Mouse (Mus musculus) bone marrow macrophage, adult 2 months (primary cell): ENCODE results near the gene Ccdc85c.

Experiments used
- CTCF ChIP-seq: IDR thresholded peaks from 2 replicates; pipeline ENCODE4 v1.5.1; 2012; ENCODE audit warnings: low read depth, mild to moderate bottlenecking, low read length, moderate library complexity
- POLR2A ChIP-seq: IDR thresholded peaks from 2 replicates; pipeline ENCODE4 v1.6.1; 2012; ENCODE audit warnings: mild to moderate bottlenecking, low read depth, low read length, borderline replicate concordance

DNA sequence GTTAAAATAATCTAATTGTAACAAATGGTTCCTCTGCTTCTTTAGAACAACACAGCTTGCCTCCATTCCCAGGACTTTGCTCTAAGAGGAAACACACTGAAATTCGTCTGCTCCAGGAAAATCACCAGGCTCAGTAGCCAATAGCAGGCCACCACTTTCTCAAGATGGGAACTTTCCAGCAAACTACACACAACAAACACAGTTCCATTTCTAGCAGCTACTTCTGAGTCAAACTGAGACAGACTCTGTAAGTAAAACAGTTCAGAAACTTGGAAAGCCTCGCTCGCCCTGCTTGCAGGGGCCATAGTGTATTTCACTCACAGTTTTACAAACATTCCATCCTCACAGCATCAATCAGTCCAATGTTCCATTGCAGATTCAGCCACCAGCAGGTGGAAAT lies 98.9 kb downstream of the Ccdc85c start:
- TF ChIP-seq POLR2A (no peak), CTCF (no peak)
